Mouse (Mus musculus) lung, embryonic 14.5 days (tissue): ENCODE data around the gene Ifna14. TPM values are rescaled to one million over a fixed set of nuclear protein-coding genes. Genes with fewer than 3 reads are reported as not detected.
"Not testable (repeated sequence)": the region's sequence is repeated elsewhere in the genome, so short reads cannot be mapped to it uniquely, and the experiment has no call there.

Experiments
- ATAC-seq: fragments of 200-750 bp; cut with Nextera tagmentation; 2 replicates; pipeline ENCODE4 v1.8.0; 2017; ENCODE audit warnings: mild to moderate bottlenecking, moderate TSS enrichment, moderate library complexity; ENCODE audit not compliant: insufficient read depth
- DNase-seq: peaks from one replicate; pipeline ENCODE4 v3.0.0-alpha.2; 2015
- H3K27ac ChIP-seq: fragments of 300-500 bp; sonication (generic); 2 replicates; pipeline ENCODE4 v1.5.1; 2014; ENCODE audit warnings: low read depth, mild to moderate bottlenecking, moderate library complexity
- H3K27me3 ChIP-seq: fragments of 300-500 bp; sonication (generic); 2 replicates; pipeline ENCODE4 v1.6.1; 2014; ENCODE audit warnings: low read length, control low read depth; ENCODE audit not compliant: insufficient read depth
- H3K36me3 ChIP-seq: fragments of 300-500 bp; sonication (generic); 2 replicates; pipeline ENCODE4 v1.6.1; 2014; ENCODE audit warnings: control low read depth; ENCODE audit not compliant: insufficient read depth
- H3K4me1 ChIP-seq: fragments of 300-500 bp; sonication (generic); 2 replicates; pipeline ENCODE4 v1.6.1; 2014; ENCODE audit warnings: antibody characterized with exemption, control low read depth; ENCODE audit not compliant: insufficient read depth
- H3K4me2 ChIP-seq: fragments of 300-500 bp; sonication (generic); 2 replicates; pipeline ENCODE4 v1.6.1; 2014; ENCODE audit warnings: mild to moderate bottlenecking
- H3K4me3 ChIP-seq: fragments of 300-500 bp; sonication (generic); 2 replicates; pipeline ENCODE4 v1.5.1; 2014; ENCODE audit warnings: low read depth, low read length
- H3K9ac ChIP-seq: fragments of 300-500 bp; sonication (generic); 2 replicates; pipeline ENCODE4 v1.6.1; 2014
- H3K9me3 ChIP-seq: fragments of 300-500 bp; sonication (generic); 2 replicates; pipeline ENCODE4 v1.6.1; 2016; ENCODE audit warnings: low read depth, low read length, control low read depth
- CTCF ChIP-seq: IDR thresholded peaks from 2 replicates; pipeline ENCODE4 v1.5.1; 2016; ENCODE audit warnings: antibody characterized with exemption, low read depth
- WGBS: fragments of 180-500 bp; shearing (Covaris S2); extraction: QIAGEN DNeasy Blood & Tissue Kit; methylation state at CpG from one replicate; pipeline ENCODE4 v1.1.7; 2014; 5-methylcytosine and 5-hydroxymethylcytosine counted together
- polyA plus RNA-seq: library from polyadenylated mRNA; unstranded; fragments of >200 nt; fragmentation: Nextera tagmentation; extraction: Ambion mirVana; gene quantifications from 2 replicates; pipeline ENCODE4 v1.2.1, GENCODE M21; 2014

Gene Ifna14
- not detected in 2 replicates for polyA plus RNA-seq

- no peak within 1 kb of the TSS for H3K27ac ChIP-seq
- WGBS: 75% methylated on average over 1 of the region's 1 CpGs
- H3K4me3 ChIP-seq: no peak within 1 kb of the TSS
- no peaks in the 10 kb centered on the region for H3K36me3 ChIP-seq
- H3K9ac ChIP-seq: no peak within 1 kb of the TSS
- no peaks in the 10 kb centered on the region for H3K4me1 ChIP-seq
- H3K27me3 ChIP-seq: no peaks in the 10 kb centered on the region
- ATAC-seq (no peak), DNase-seq (no peak)
- no peak for TF ChIP-seq CTCF
- H3K9me3 ChIP-seq: no peaks in the 10 kb centered on the region
- H3K4me2 ChIP-seq: no peak within 1 kb of the TSS
Measured at GRCm38 (mm10) chr4:88571698-88572097, at the start of gene Ifna14. Ifna14 (minus strand) TSS chr4:88571798.

GRCm38 (mm10) chr4:88603276-88603675 lies 31.7 kb upstream of the Ifna14 start, which contains the start of gene Ifna12:
Ifna12 (minus strand) TSS chr4:88603376.
- DNase-seq: no peak
- Histone ChIP-seq H3K9me3 (no peaks in the 10 kb centered on the region), H3K27ac (no peak within 1 kb of the TSS), H3K27me3 (no peaks in the 10 kb centered on the region), H3K4me1 (no peaks in the 10 kb centered on the region), H3K4me2 (no peak within 1 kb of the TSS), H3K4me3 (no peak within 1 kb of the TSS), H3K36me3 (no peaks in the 10 kb centered on the region), H3K9ac (no peak within 1 kb of the TSS)
- ATAC-seq: no peak
- no peak for TF ChIP-seq CTCF

- TF ChIP-seq CTCF: no peak
- no peak within 1 kb of the TSS for H3K4me2 ChIP-seq
Measured at GRCm38 (mm10) chr4:88592285-88592684, 20.7 kb upstream of the Ifna14 start, which contains the start of gene Ifna9. Ifna9 (minus strand) TSS chr4:88592385.

GRCm38 (mm10) chr4:88561791-88562190 lies 9.8 kb downstream of the Ifna14 start:
- Histone ChIP-seq H3K9ac (no peak overlapping the region), H3K9me3 (no peaks in the 10 kb centered on the region), H3K4me1 (no peaks in the 10 kb centered on the region), H3K36me3 (no peaks in the 10 kb centered on the region), H3K4me3 (no peak overlapping the region), H3K27me3 (no peaks in the 10 kb centered on the region), H3K4me2 (no peak overlapping the region), H3K27ac (no peak overlapping the region)
- no peak for TF ChIP-seq CTCF
- WGBS: 89% methylated on average over 1 of the region's 1 CpGs
- ATAC-seq (no peak), DNase-seq (no peak)

More at GRCm38 (mm10) chr4:88592285-88592684, 20.7 kb upstream of the Ifna14 start, which contains the start of gene Ifna9:
- Histone ChIP-seq H3K9ac (no peak within 1 kb of the TSS), H3K4me3 (no peak within 1 kb of the TSS), H3K9me3 (no peaks in the 10 kb centered on the region), H3K4me1 (no peaks in the 10 kb centered on the region), H3K36me3 (no peaks in the 10 kb centered on the region), H3K27ac (no peak within 1 kb of the TSS), H3K27me3 (no peaks in the 10 kb centered on the region)
- 79% methylated on average over 1 of the region's 1 CpGs for WGBS
- ATAC-seq (no peak), DNase-seq (no peak)

GRCm38 (mm10) chr4:88558145-88558544 lies 13.5 kb downstream of the Ifna14 start, which contains the start of gene Ifna15:
Ifna15 (minus strand) TSS chr4:88558245.
- H3K4me2 ChIP-seq, H3K9ac ChIP-seq, DNase-seq, H3K4me1 ChIP-seq, H3K27ac ChIP-seq, H3K36me3 ChIP-seq, H3K4me3 ChIP-seq, H3K27me3 ChIP-seq, ATAC-seq, H3K9me3 ChIP-seq: not testable (repeated sequence)

GRCm38 (mm10) chr4:88550161-88550945 lies 21.2 kb downstream of the Ifna14 start:
- Histone ChIP-seq H3K4me3 (peak overlapping the region; percentile 30), H3K27ac (no peak overlapping the region), H3K4me2 (peak overlapping the region; percentile 64), H3K9ac (no peak overlapping the region), H3K9me3 (no peaks in the 10 kb centered on the region), H3K27me3 (no peaks in the 10 kb centered on the region), H3K36me3 (no peaks in the 10 kb centered on the region), H3K4me1 (no peaks in the 10 kb centered on the region)
- DNase-seq (peak; percentile 92), ATAC-seq (peak; percentile 84)
- 26% methylated on average over 22 of the region's 22 CpGs for WGBS
- TF ChIP-seq CTCF: peak; percentile 87

- no peaks in the 10 kb centered on the region for H3K9me3 ChIP-seq
- no peaks in the 10 kb centered on the region for H3K4me1 ChIP-seq
- no peaks in the 10 kb centered on the region for H3K27me3 ChIP-seq
- TF ChIP-seq CTCF: no peak
- H3K4me3 ChIP-seq: no peak overlapping the region
- 50% methylated on average over 1 of the region's 1 CpGs for WGBS
- no peak for DNase-seq
- no peak for ATAC-seq
- no peak overlapping the region for H3K4me2 ChIP-seq
- H3K9ac ChIP-seq: no peak overlapping the region
- no peaks in the 10 kb centered on the region for H3K36me3 ChIP-seq
- no peak overlapping the region for H3K27ac ChIP-seq
Measured at GRCm38 (mm10) chr4:88547986-88548385, 23.6 kb downstream of the Ifna14 start.
